Comparison of ENCODE assay signal across 21 mouse cellular contexts in genomic region chr17:84850893-84851292, GRCm38 (mm10).
DNase-seq lines count a peak whose midpoint lies in the region; ATAC-seq and TF ChIP-seq lines count a peak whose summit lies in the region.
"Had no signal": no experiment of that assay in that cellular context is flagged by ENCODE, and none has a peak within 500 bp of the region (broad histone marks: within the 10 kb centered on the region; RNA-seq: fewer than 3 reads in every experiment).

No protein-coding gene starts in this region.

- no peak overlapping the region for H3K9ac ChIP-seq in intestine, postnatal 0 days (ENCODE audit: low read depth, low read length)
- no peak overlapping the region for H3K9ac ChIP-seq in intestine, embryonic 16.5 days (ENCODE audit: low read depth, low read length)
- no peak overlapping the region for H3K9ac ChIP-seq in CH12.LX (ENCODE audit: insufficient read depth, low read depth)
- H3K9ac ChIP-seq: embryonic facial prominence, embryonic 12.5 days; forebrain, embryonic 15.5 days; heart, embryonic 13.5 days; hindbrain, embryonic 12.5 days; intestine, embryonic 15.5 days had no signal

- no peak overlapping the region for H3K4me3 ChIP-seq in intestine, postnatal 0 days (ENCODE audit: low read depth, low read length)
- no peak overlapping the region for H3K4me3 ChIP-seq in intestine, embryonic 16.5 days (ENCODE audit: low read length)
- H3K4me3 ChIP-seq in CH12.LX (replicated peaks in 1 of 3; ENCODE audit: low read depth in 2 of 3, low read length in 2 of 3, poor library complexity in 1 of 3), result no peak overlapping the region
- no peak overlapping the region for H3K4me3 ChIP-seq in small intestine, adult 2 months (ENCODE audit: low read depth, low read length)
- H3K4me3 ChIP-seq in kidney, adult 2 months (ENCODE audit: insufficient read depth, low read depth, low read length), result no peak overlapping the region
- H3K4me3 ChIP-seq: embryonic facial prominence, embryonic 12.5 days; forebrain, embryonic 15.5 days; heart, adult 2 months; heart, embryonic 13.5 days; hindbrain, embryonic 12.5 days; intestine, embryonic 15.5 days had no signal

- no peak for DNase-seq in CH12.LX (ENCODE audit: extremely low read depth)
- DNase-seq in kidney, adult 2 months, result no peak
- DNase-seq in natural killer cell, adult 2 months (ENCODE audit: low spot score in 2 of 2), result no peak
- DNase-seq in spleen, postnatal 4 days (ENCODE audit: low spot score in 2 of 2), result no peak
- DNase-seq: adrenal gland, postnatal 10 days; cerebellum, adult 11-12 months; cerebellum, adult 9-10 months; cerebellum, postnatal 25 days; gastrocnemius, postnatal 36 days; heart, adult 2 months; heart, postnatal 4 days had no signal

- dilution Hi-C loops in CH12.LX (cut with MboI; ENCODE audit: extremely low pct_ligation_motif_present, extremely low pct_unique_long_range_greater_than_20kb, low sequenced_read_pairs), result no loop called here

- TF ChIP-seq RAD21 in CH12.LX (IDR thresholded peaks at IDR 0.05; ENCODE audit: low read depth, low read length), result peak; percentile 8

- no peak for ATAC-seq in intestine, postnatal 0 days
- no peak for ATAC-seq in intestine, embryonic 16.5 days
- peak; percentile 55 for ATAC-seq in inflammation-experienced regulatory T-cells, adult 6 months
- ATAC-seq: forebrain, embryonic 15.5 days; hindbrain, embryonic 16.5 days; intestine, embryonic 15.5 days had no signal

- no peaks in the 10 kb centered on the region for H3K9me3 ChIP-seq in intestine, postnatal 0 days (ENCODE audit: control insufficient read depth)
- H3K9me3 ChIP-seq in intestine, embryonic 16.5 days (ENCODE audit: control insufficient read depth, low read length), result no peaks in the 10 kb centered on the region
- H3K9me3 ChIP-seq in CH12.LX (replicated peaks; ENCODE audit: low read length), result no peaks in the 10 kb centered on the region
- H3K9me3 ChIP-seq: embryonic facial prominence, embryonic 12.5 days; forebrain, embryonic 15.5 days; heart, embryonic 13.5 days; hindbrain, embryonic 12.5 days; intestine, embryonic 15.5 days had no signal

- TF ChIP-seq EP300 in CH12.LX (IDR thresholded peaks at IDR 0.05; ENCODE audit: low read length), result no peak

- in situ Hi-C loops in CH12.LX (cut with MboI; ENCODE audit: low pct_ligation_motif_present, low pct_unique_long_range_greater_than_20kb, low sequenced_read_pairs), result no loop called here

- no peak overlapping the region for H3K27ac ChIP-seq in intestine, postnatal 0 days (ENCODE audit: low read depth, low read length)
- no peak overlapping the region for H3K27ac ChIP-seq in intestine, embryonic 16.5 days (ENCODE audit: low read length)
- no peak overlapping the region for H3K27ac ChIP-seq in CH12.LX (ENCODE audit: insufficient read depth, low read depth)
- peak overlapping the region; percentile 33; the same call in 1 of the 2 replicates for H3K27ac ChIP-seq in small intestine, adult 2 months (ENCODE audit: insufficient read depth, low read depth, low read length)
- H3K27ac ChIP-seq in kidney, adult 2 months (ENCODE audit: insufficient read depth, low read depth, low read length), result no peak overlapping the region
- H3K27ac ChIP-seq: embryonic facial prominence, embryonic 12.5 days; forebrain, embryonic 15.5 days; heart, adult 2 months; heart, embryonic 13.5 days; hindbrain, embryonic 12.5 days; intestine, embryonic 15.5 days had no signal

- H3K4me2 ChIP-seq in intestine, postnatal 0 days (replicated peaks; ENCODE audit: low read depth), result no peak overlapping the region
- no peak overlapping the region for H3K4me2 ChIP-seq in intestine, embryonic 16.5 days (ENCODE audit: low read depth, low read length)
- H3K4me2 ChIP-seq in CH12.LX (ENCODE audit: insufficient read depth, low read depth, poor library complexity, severe bottlenecking), result 0 out of 2 replicates have a peak overlapping the region, but pooled peaks have one; percentile 26
- H3K4me2 ChIP-seq: embryonic facial prominence, embryonic 12.5 days; forebrain, embryonic 15.5 days; heart, embryonic 13.5 days; hindbrain, embryonic 12.5 days; intestine, embryonic 15.5 days had no signal

- TF ChIP-seq CTCF in intestine, postnatal 0 days (IDR thresholded peaks at IDR 0.05; ENCODE audit: low read depth), result peak; percentile 16; the same call in 1 of the 2 replicates
- no peak for TF ChIP-seq CTCF in CH12.LX (conservative IDR thresholded peaks at IDR 0.05 in 1 of 2, IDR thresholded peaks at IDR 0.05 in 1 of 2; ENCODE audit: low read depth in 2 of 2, low read length in 2 of 2)
- no peak for TF ChIP-seq CTCF in small intestine, adult 2 months (IDR thresholded peaks at IDR 0.05; ENCODE audit: extremely low read depth, insufficient read length, insufficient replicate concordance, low read depth, low read length)
- TF ChIP-seq CTCF in kidney, adult 2 months (conservative IDR thresholded peaks at IDR 0.05; ENCODE audit: insufficient read depth, insufficient read length, low read depth, low read length), result no peak

- WGBS in intestine, postnatal 0 days, result 68% methylated on average over 5 of the region's 5 CpGs
- 75% methylated on average over 5 of the region's 5 CpGs for WGBS in intestine, embryonic 16.5 days
- 42% methylated on average over 5 of the region's 5 CpGs for WGBS in small intestine, adult 2 months
- WGBS in kidney, adult 2 months, result 85% methylated on average over 5 of the region's 5 CpGs

- H3K36me3 ChIP-seq in intestine, postnatal 0 days (ENCODE audit: control insufficient read depth, insufficient read depth), result no peaks in the 10 kb centered on the region
- no peaks in the 10 kb centered on the region for H3K36me3 ChIP-seq in intestine, embryonic 16.5 days (ENCODE audit: control insufficient read depth, insufficient read depth, low read length)
- no peaks in the 10 kb centered on the region for H3K36me3 ChIP-seq in CH12.LX (replicated peaks in 1 of 2; ENCODE audit: control insufficient read depth in 1 of 2, insufficient read depth in 1 of 2, low read length in 1 of 2)
- no peaks in the 10 kb centered on the region for H3K36me3 ChIP-seq in small intestine, adult 2 months (ENCODE audit: control insufficient read depth, insufficient read depth, low read length)
- H3K36me3 ChIP-seq in kidney, adult 2 months (ENCODE audit: control insufficient read depth, insufficient read depth, low read length), result no peaks in the 10 kb centered on the region
- H3K36me3 ChIP-seq: embryonic facial prominence, embryonic 12.5 days; forebrain, embryonic 15.5 days; heart, embryonic 13.5 days; hindbrain, embryonic 12.5 days; intestine, embryonic 15.5 days had no signal

- TF ChIP-seq POLR2A in CH12.LX (IDR thresholded peaks at IDR 0.05; ENCODE audit: low read depth, low read length), result no peak
- no peak for TF ChIP-seq POLR2A in small intestine, adult 2 months (IDR thresholded peaks at IDR 0.05; ENCODE audit: low read depth, low read length)
- TF ChIP-seq POLR2A in kidney, adult 2 months (IDR thresholded peaks at IDR 0.05; ENCODE audit: low read depth, low read length), result no peak

- H3K27me3 ChIP-seq in intestine, postnatal 0 days (replicated peaks; ENCODE audit: control insufficient read depth, insufficient read depth, low read length), result no peaks in the 10 kb centered on the region
- H3K27me3 ChIP-seq in intestine, embryonic 16.5 days (replicated peaks; ENCODE audit: control insufficient read depth, insufficient read depth, low read length), result no peaks in the 10 kb centered on the region
- H3K27me3 ChIP-seq in CH12.LX (replicated peaks), result no peaks in the 10 kb centered on the region
- no peaks in the 10 kb centered on the region for H3K27me3 ChIP-seq in small intestine, adult 2 months (ENCODE audit: control insufficient read depth, insufficient read depth, low read length)
- H3K27me3 ChIP-seq in kidney, adult 2 months (replicated peaks; ENCODE audit: control insufficient read depth, insufficient read depth, low read length), result no peaks in the 10 kb centered on the region
- H3K27me3 ChIP-seq: embryonic facial prominence, embryonic 12.5 days; forebrain, embryonic 15.5 days; hindbrain, embryonic 12.5 days; intestine, embryonic 15.5 days had no signal

- no peaks in the 10 kb centered on the region for H3K79me2 ChIP-seq in CH12.LX (replicated peaks; ENCODE audit: control insufficient read depth, extremely low read depth, insufficient read depth, poor library complexity, severe bottlenecking)

- H3K4me1 ChIP-seq in intestine, postnatal 0 days (replicated peaks; ENCODE audit: control insufficient read depth, insufficient read depth, low read length), result no peaks in the 10 kb centered on the region
- no peaks in the 10 kb centered on the region for H3K4me1 ChIP-seq in intestine, embryonic 16.5 days (ENCODE audit: control insufficient read depth, insufficient read depth, low read length)
- peaks cover 3 to 19% of the 10 kb centered on the region in 2 experiments; a peak in 3 of 4 replicates for H3K4me1 ChIP-seq in CH12.LX (ENCODE audit: control insufficient read depth in 1 of 2, insufficient read depth in 2 of 2)
- peaks cover 11% of the 10 kb centered on the region; the same call in 1 of the 2 replicates for H3K4me1 ChIP-seq in small intestine, adult 2 months (ENCODE audit: control insufficient read depth, insufficient read depth, insufficient read length, low read length)
- no peaks in the 10 kb centered on the region for H3K4me1 ChIP-seq in kidney, adult 2 months (ENCODE audit: control insufficient read depth, insufficient read depth, low read length)
- H3K4me1 ChIP-seq: heart, embryonic 13.5 days; intestine, embryonic 15.5 days had no signal

TF ChIP-seq in CH12.LX, 34 proteins besides CTCF, POLR2A, EP300 and RAD21:
- TF ChIP-seq IRF4 (IDR thresholded peaks at IDR 0.05; ENCODE audit: low read depth, low read length) (no peak), MXI1 (IDR thresholded peaks at IDR 0.05; ENCODE audit: low read depth, low read length) (no peak), USF1 (IDR thresholded peaks at IDR 0.05; ENCODE audit: low read depth, low read length) (no peak), RCOR1 (conservative IDR thresholded peaks at IDR 0.05; ENCODE audit: low read depth, low read length) (no peak), HCFC1 (IDR thresholded peaks at IDR 0.05; ENCODE audit: low read depth, low read length) (no peak), CHD2 (IDR thresholded peaks at IDR 0.05; ENCODE audit: low read length) (no peak), TCF12 (IDR thresholded peaks at IDR 0.05; ENCODE audit: low read depth, low read length) (no peak), USF2 (conservative IDR thresholded peaks at IDR 0.05; ENCODE audit: low read depth, low read length) (no peak), E2F4 (IDR thresholded peaks at IDR 0.05; ENCODE audit: insufficient replicate concordance, low read depth, low read length) (no peak), ZNF384 (IDR thresholded peaks at IDR 0.05; ENCODE audit: low read depth, low read length) (no peak)
